In genomic region chr4:130292271-130292670, GRCm38 (mm10) we compare ENCODE assay signal across 9 mouse cellular contexts. TPM values are rescaled to one million over a fixed set of nuclear protein-coding genes. Genes with fewer than 3 reads are reported as not detected.
DNase-seq lines count a peak whose midpoint lies in the region; ATAC-seq and TF ChIP-seq lines count a peak whose summit lies in the region.
"Had no signal": no experiment of that assay in that cellular context is flagged by ENCODE, and none has a peak within 500 bp of the region (broad histone marks: within the 10 kb centered on the region; RNA-seq: fewer than 3 reads in every experiment).

No protein-coding gene starts in this region.

- H3K9me3 ChIP-seq in limb, embryonic 15.5 days, result no peaks in the 10 kb centered on the region
- H3K9me3 ChIP-seq in midbrain, postnatal 0 days (ENCODE audit: low read length), result no peaks in the 10 kb centered on the region
- H3K9me3 ChIP-seq in stomach, embryonic 16.5 days (replicated peaks; ENCODE audit: control insufficient read depth, low read length), result no peaks in the 10 kb centered on the region
- H3K9me3 ChIP-seq: embryonic facial prominence, embryonic 13.5 days had no signal

- no peak overlapping the region for H3K27ac ChIP-seq in limb, embryonic 15.5 days
- H3K27ac ChIP-seq in midbrain, postnatal 0 days (ENCODE audit: low read depth, low read length), result no peak overlapping the region
- no peak overlapping the region for H3K27ac ChIP-seq in stomach, embryonic 16.5 days (ENCODE audit: low read length)
- H3K27ac ChIP-seq: embryonic facial prominence, embryonic 13.5 days had no signal

- no peak overlapping the region for H3K4me2 ChIP-seq in limb, embryonic 15.5 days
- no peak overlapping the region for H3K4me2 ChIP-seq in midbrain, postnatal 0 days (ENCODE audit: low read depth, low read length, poor library complexity, severe bottlenecking)
- H3K4me2 ChIP-seq in stomach, embryonic 16.5 days (ENCODE audit: low read depth, low read length), result no peak overlapping the region
- H3K4me2 ChIP-seq: embryonic facial prominence, embryonic 13.5 days had no signal

- H3K36me3 ChIP-seq in limb, embryonic 15.5 days, result no peaks in the 10 kb centered on the region
- no peaks in the 10 kb centered on the region for H3K36me3 ChIP-seq in midbrain, postnatal 0 days (ENCODE audit: insufficient read depth, low read length)
- no peaks in the 10 kb centered on the region for H3K36me3 ChIP-seq in stomach, embryonic 16.5 days (ENCODE audit: control insufficient read depth, insufficient read depth, low read length)
- H3K36me3 ChIP-seq: embryonic facial prominence, embryonic 13.5 days had no signal

- no peak overlapping the region for H3K4me3 ChIP-seq in limb, embryonic 15.5 days
- no peak overlapping the region for H3K4me3 ChIP-seq in midbrain, postnatal 0 days (ENCODE audit: low read depth, low read length)
- no peak overlapping the region for H3K4me3 ChIP-seq in stomach, embryonic 16.5 days (replicated peaks; ENCODE audit: low read length)
- H3K4me3 ChIP-seq: embryonic facial prominence, embryonic 13.5 days had no signal

- no peaks in the 10 kb centered on the region; the same call in 1 of the 2 replicates for H3K27me3 ChIP-seq in limb, embryonic 15.5 days
- no peaks in the 10 kb centered on the region for H3K27me3 ChIP-seq in midbrain, postnatal 0 days (ENCODE audit: insufficient read depth, low read length)
- H3K27me3 ChIP-seq in stomach, embryonic 16.5 days (ENCODE audit: control insufficient read depth, insufficient read depth, low read length), result no peaks in the 10 kb centered on the region; the same call in 1 of the 2 replicates

- H3K9ac ChIP-seq in limb, embryonic 15.5 days, result no peak overlapping the region
- no peak overlapping the region for H3K9ac ChIP-seq in midbrain, postnatal 0 days (replicated peaks; ENCODE audit: low read length, poor library complexity, severe bottlenecking)
- no peak overlapping the region for H3K9ac ChIP-seq in stomach, embryonic 16.5 days (ENCODE audit: low read length)
- H3K9ac ChIP-seq: embryonic facial prominence, embryonic 13.5 days had no signal

- peak; percentile 70 for DNase-seq in layer of hippocampus, adult 11-12 months (ENCODE audit: low spot score)
- DNase-seq in layer of hippocampus, adult 9-11 months, result no peak
- peak; percentile 88 to 92 for DNase-seq in cerebellum, postnatal 36 days
- DNase-seq in gastrocnemius, postnatal 10 days, result peak; percentile 84
- peak; percentile 87 for DNase-seq in kidney, adult 18-20 months
- DNase-seq in midbrain, postnatal 0 days (ENCODE audit: low spot score), result peak; percentile 84

- peaks cover 7% of the 10 kb centered on the region for H3K4me1 ChIP-seq in limb, embryonic 15.5 days
- no peaks in the 10 kb centered on the region for H3K4me1 ChIP-seq in midbrain, postnatal 0 days (ENCODE audit: insufficient read depth, low read length)
- peaks cover 11% of the 10 kb centered on the region; the same call in 1 of the 2 replicates for H3K4me1 ChIP-seq in stomach, embryonic 16.5 days (ENCODE audit: control insufficient read depth, insufficient read depth, low read length)

- WGBS in limb, embryonic 15.5 days, result 3% methylated on average over 4 of the region's 4 CpGs
- 9% methylated on average over 4 of the region's 4 CpGs for WGBS in midbrain, postnatal 0 days
- WGBS in stomach, embryonic 16.5 days, result under 1% methylated on average over 4 of the region's 4 CpGs

- peak; percentile 94 for TF ChIP-seq CTCF in midbrain, postnatal 0 days (IDR thresholded peaks at IDR 0.05)

- 0 out of 2 replicates have a peak, but pooled peaks have one; percentile 60 for ATAC-seq in limb, embryonic 15.5 days (ENCODE audit: insufficient number of reproducible peaks, low FRiP score, low TSS enrichment, low read depth)
- ATAC-seq in midbrain, postnatal 0 days (ENCODE audit: low FRiP score), result no peak
- 0 out of 2 replicates have a peak, but pooled peaks have one; percentile 10 for ATAC-seq in stomach, embryonic 16.5 days (ENCODE audit: insufficient read depth, low FRiP score)

RNA-seq across cellular contexts. Expression of gene Serinc2, which starts 13.3 kb away (rescaled TPM):
- total RNA-seq in gastrocnemius, postnatal 10 days (2021), result 10 to 100 TPM; 47.8 to 51.5 TPM
- polyA plus RNA-seq in limb, embryonic 15.5 days (2015; fragmentation: Nextera tagmentation; extraction: Ambion mirVana), result 132 and 136 TPM in 2 replicates
- total RNA-seq in midbrain, postnatal 0 days (2014; rRNA removed), result 12.6 and 13.5 TPM in 2 replicates
- 11.1 and 12.3 TPM in 2 replicates for polyA plus RNA-seq in midbrain, postnatal 0 days (2015; fragmentation: Nextera tagmentation; extraction: Ambion mirVana)
- 47.3 and 61.7 TPM in 2 replicates for polyA plus RNA-seq in stomach, embryonic 16.5 days (2015; fragmentation: Nextera tagmentation; extraction: Ambion mirVana)

RNA-seq across cellular contexts. Expression of gene Fabp3, which starts 16.1 kb away (rescaled TPM):
- total RNA-seq in gastrocnemius, postnatal 10 days (2021), result 100 to 1,000 TPM; 465 to 601 TPM
- 37.2 and 72.7 TPM in 2 replicates for polyA plus RNA-seq in limb, embryonic 15.5 days (2015; fragmentation: Nextera tagmentation; extraction: Ambion mirVana)
- total RNA-seq in midbrain, postnatal 0 days (2014; rRNA removed), result 143 and 179 TPM in 2 replicates
- polyA plus RNA-seq in midbrain, postnatal 0 days (2015; fragmentation: Nextera tagmentation; extraction: Ambion mirVana), result 394 and 409 TPM in 2 replicates
- polyA plus RNA-seq in stomach, embryonic 16.5 days (2015; fragmentation: Nextera tagmentation; extraction: Ambion mirVana), result 8.6 and 32.4 TPM in 2 replicates

RNA-seq across cellular contexts. Expression of gene Gm10570, which starts 16.2 kb away (rescaled TPM):
- not detected for total RNA-seq in gastrocnemius, postnatal 10 days (2021)
- polyA plus RNA-seq in limb, embryonic 15.5 days (2015; fragmentation: Nextera tagmentation; extraction: Ambion mirVana), result not detected in 2 replicates
- 2.1 TPM in 1 of 2 replicates, not detected in the other for total RNA-seq in midbrain, postnatal 0 days (2014; rRNA removed)
- 1.5 and 1.9 TPM in 2 replicates for polyA plus RNA-seq in midbrain, postnatal 0 days (2015; fragmentation: Nextera tagmentation; extraction: Ambion mirVana)
- not detected in 2 replicates for polyA plus RNA-seq in stomach, embryonic 16.5 days (2015; fragmentation: Nextera tagmentation; extraction: Ambion mirVana)
- polyA plus RNA-seq: embryonic facial prominence, embryonic 13.5 days had no signal
